Mouse (Mus musculus) erythroblast, embryonic 14.5 days (primary cell): ENCODE results near the gene Ccdc80. TPM values are rescaled to one million over a fixed set of nuclear protein-coding genes. Genes with fewer than 3 reads are reported as not detected.

Experiments used
- H3K27me3 ChIP-seq: 2 replicates; pipeline ENCODE4 v1.6.1; 2012; ENCODE audit warnings: inconsistent platforms; ENCODE audit not compliant: control insufficient read depth
- H3K36me3 ChIP-seq: 2 replicates; pipeline ENCODE4 v1.6.1; 2012; ENCODE audit warnings: mild to moderate bottlenecking, inconsistent platforms; ENCODE audit not compliant: control insufficient read depth
- H3K4me1 ChIP-seq: 2 replicates; pipeline ENCODE4 v1.6.1; 2012; ENCODE audit warnings: inconsistent platforms; ENCODE audit not compliant: control insufficient read depth
- H3K4me3 ChIP-seq: replicated peaks from 2 replicates; pipeline ENCODE3; 2012; ENCODE audit warnings: moderate library complexity, mild to moderate bottlenecking, inconsistent platforms
- H3K9me3 ChIP-seq: 2 replicates; pipeline ENCODE4 v1.6.1; 2012; ENCODE audit warnings: low read length, inconsistent platforms, mixed read lengths; ENCODE audit not compliant: control insufficient read depth
- GATA1 ChIP-seq: IDR thresholded peaks from 2 replicates; pipeline ENCODE4 v1.6.1; 2012; ENCODE audit warnings: low read length, inconsistent platforms, mixed read lengths
- TAL1 ChIP-seq: IDR thresholded peaks from 3 replicates; pipeline ENCODE4 v1.6.1; 2012; ENCODE audit warnings: low read length, inconsistent platforms, mixed read lengths
- polyA plus RNA-seq: library from polyadenylated mRNA; stranded (reverse); fragments of >175 nt; gene quantifications from 2 replicates; pipeline ENCODE4 v1.2.3, GENCODE M21; 2012

Gene Ccdc80
- polyA plus RNA-seq, 1 experiment: 0.02 TPM

GRCm38 (mm10) chr16:45088842-45089241 lies 4.4 kb upstream of the Ccdc80 start:
- Histone ChIP-seq H3K9me3 (no peaks in the 10 kb centered on the region), H3K4me1 (no peaks in the 10 kb centered on the region), H3K36me3 (no peaks in the 10 kb centered on the region), H3K27me3 (peaks cover 2% of the 10 kb centered on the region; the same call in 1 of the 2 replicates), H3K4me3 (no peak overlapping the region)
- TF ChIP-seq GATA1 (no peak), TAL1 (no peak)

GRCm38 (mm10) chr16:45090005-45090404 lies 3.2 kb upstream of the Ccdc80 start:
- Histone ChIP-seq H3K4me3 (no peak overlapping the region), H3K4me1 (no peaks in the 10 kb centered on the region), H3K9me3 (no peaks in the 10 kb centered on the region), H3K36me3 (no peaks in the 10 kb centered on the region), H3K27me3 (peaks cover 7% of the 10 kb centered on the region; the same call in 1 of the 2 replicates)
- no peak for TF ChIP-seq GATA1
- TF ChIP-seq TAL1: no peak

GRCm38 (mm10) chr16:45094136-45094756 lies 1.0 kb downstream of the Ccdc80 start:
- H3K27me3 ChIP-seq: peaks cover 7% of the 10 kb centered on the region; the same call in 1 of the 2 replicates
- no peak for TF ChIP-seq GATA1
- TF ChIP-seq TAL1: no peak

GRCm38 (mm10) chr16:45095030-45095429 lies 1.8 kb downstream of the Ccdc80 start:
- Histone ChIP-seq H3K4me3 (no peak overlapping the region), H3K27me3 (peaks cover 7% of the 10 kb centered on the region; the same call in 1 of the 2 replicates), H3K36me3 (no peaks in the 10 kb centered on the region), H3K9me3 (no peaks in the 10 kb centered on the region), H3K4me1 (no peaks in the 10 kb centered on the region)
- TF ChIP-seq GATA1 (no peak), TAL1 (no peak)

More at GRCm38 (mm10) chr16:45094136-45094756, 1.0 kb downstream of the Ccdc80 start:
- no peak overlapping the region for H3K4me3 ChIP-seq
- no peaks in the 10 kb centered on the region for H3K36me3 ChIP-seq
- no peaks in the 10 kb centered on the region for H3K9me3 ChIP-seq
- H3K4me1 ChIP-seq: no peaks in the 10 kb centered on the region

GRCm38 (mm10) chr16:45095561-45096482 lies 2.6 kb downstream of the Ccdc80 start:
- Histone ChIP-seq H3K4me3 (no peak overlapping the region), H3K4me1 (no peaks in the 10 kb centered on the region), H3K36me3 (no peaks in the 10 kb centered on the region), H3K27me3 (peaks cover 7% of the 10 kb centered on the region; the same call in 1 of the 2 replicates), H3K9me3 (no peaks in the 10 kb centered on the region)
- TF ChIP-seq GATA1 (no peak), TAL1 (no peak)

GRCm38 (mm10) chr16:45097467-45097866 lies 4.3 kb downstream of the Ccdc80 start:
- peaks cover 7% of the 10 kb centered on the region; the same call in 1 of the 2 replicates for H3K27me3 ChIP-seq
- no peaks in the 10 kb centered on the region for H3K4me1 ChIP-seq
- TF ChIP-seq TAL1 (no peak), GATA1 (no peak)
- H3K9me3 ChIP-seq: no peaks in the 10 kb centered on the region
- H3K36me3 ChIP-seq: no peaks in the 10 kb centered on the region
- no peak overlapping the region for H3K4me3 ChIP-seq

- TF ChIP-seq GATA1: no peak
- no peak for TF ChIP-seq TAL1
- Histone ChIP-seq H3K9me3 (no peaks in the 10 kb centered on the region), H3K4me3 (no peak overlapping the region), H3K36me3 (no peaks in the 10 kb centered on the region), H3K27me3 (peaks cover 5% of the 10 kb centered on the region; the same call in 1 of the 2 replicates), H3K4me1 (no peaks in the 10 kb centered on the region)
These were observed 5.1 kb downstream of the Ccdc80 start for GRCm38 (mm10) chr16:45098186-45098885.

- no peaks in the 10 kb centered on the region for H3K4me1 ChIP-seq
- TF ChIP-seq GATA1 (no peak), TAL1 (no peak)
These were observed 5.6 kb downstream of the Ccdc80 start for GRCm38 (mm10) chr16:45098886-45099210.

More at GRCm38 (mm10) chr16:45098886-45099210, 5.6 kb downstream of the Ccdc80 start:
- H3K27me3 ChIP-seq: peaks cover 5% of the 10 kb centered on the region; the same call in 1 of the 2 replicates
- no peaks in the 10 kb centered on the region for H3K9me3 ChIP-seq
- no peak overlapping the region for H3K4me3 ChIP-seq
- H3K36me3 ChIP-seq: no peaks in the 10 kb centered on the region
